Mouse (Mus musculus) ES-E14 (cell line): ENCODE measurements at regions not wholly inside any gene's neighbourhood (a gene's known extent, or its start where the extent isn't known, plus 50 kb on each side); places are given as distances from the start of the nearest gene placed in this dataset.

ENCODE experiments used
- DNase-seq: peaks from one replicate; pipeline ENCODE4 v3.0.0-alpha.2; 2013; ENCODE audit warnings: low read depth, low spot score
- H3K27ac ChIP-seq: 2 replicates; pipeline ENCODE4 v1.5.1; 2012; ENCODE audit warnings: low read depth, mild to moderate bottlenecking, low read length, moderate library complexity, mixed read lengths; ENCODE audit not compliant: poor library complexity, insufficient read depth, severe bottlenecking
- H3K36me3 ChIP-seq: 2 replicates; pipeline ENCODE4 v1.6.1; 2012; ENCODE audit warnings: mild to moderate bottlenecking, low read length, moderate library complexity, mixed read lengths; ENCODE audit not compliant: control insufficient read depth, poor library complexity, insufficient read depth, severe bottlenecking
- H3K4me1 ChIP-seq, 2 experiments: fragments of 150-350 bp in 1 of 2; sonication (generic) in 1 of 2; 2 replicates each; pipeline ENCODE4 v1.6.1; 2012; ENCODE audit warnings: low read length in 2 of 2, mild to moderate bottlenecking in 1 of 2, mixed read lengths in 1 of 2; ENCODE audit not compliant: control insufficient read depth in 2 of 2, insufficient read depth in 2 of 2, poor library complexity in 1 of 2
- H3K4me3 ChIP-seq, 2 experiments: fragments of 150-350 bp in 1 of 2; sonication (generic) in 1 of 2; 2 replicates each; pipeline ENCODE4 v1.5.1; 2012; ENCODE audit warnings: low read length in 2 of 2, low read depth in 1 of 2, mild to moderate bottlenecking in 1 of 2, mixed read lengths in 1 of 2; ENCODE audit not compliant: insufficient read depth in 1 of 2, poor library complexity in 1 of 2, severe bottlenecking in 1 of 2
- H3K9ac ChIP-seq: 2 replicates; pipeline ENCODE4 v1.6.1; 2012; ENCODE audit warnings: low read depth, mild to moderate bottlenecking, low read length, mixed read lengths; ENCODE audit not compliant: poor library complexity, insufficient read depth, severe bottlenecking
- H3K9me3 ChIP-seq: fragments of 150-350 bp; sonication (generic); 2 replicates; pipeline ENCODE4 v1.6.1; 2012; ENCODE audit warnings: low read depth, mild to moderate bottlenecking, low read length; ENCODE audit not compliant: control insufficient read depth, insufficient read depth
- CHD2 ChIP-seq: IDR thresholded peaks from 2 replicates; pipeline ENCODE4 v1.6.1; 2014; ENCODE audit warnings: mild to moderate bottlenecking, low read depth, low read length, inconsistent platforms
- HCFC1 ChIP-seq: IDR thresholded peaks from 2 replicates; pipeline ENCODE4 v1.6.1; 2012; ENCODE audit warnings: low read length, inconsistent platforms, borderline replicate concordance; ENCODE audit not compliant: insufficient read depth
- MAFK ChIP-seq: IDR thresholded peaks from 2 replicates; pipeline ENCODE4 v1.6.1; 2014; ENCODE audit warnings: mild to moderate bottlenecking, low read depth, low read length, inconsistent platforms; ENCODE audit not compliant: insufficient read depth
- ZC3H11A ChIP-seq: IDR thresholded peaks from 2 replicates; pipeline ENCODE4 v1.6.1; 2012; ENCODE audit warnings: low read depth, mild to moderate bottlenecking, inconsistent platforms, low read length, borderline replicate concordance
- ZNF384 ChIP-seq: IDR thresholded peaks from 2 replicates; pipeline ENCODE4 v1.6.1; 2012; ENCODE audit warnings: low read depth, low read length, inconsistent platforms
- in situ Hi-C, 2 experiments: fragments of 600-800 bp; cut with MboI; formaldehyde crosslinking; loops; one replicate each; pipeline ENCODE4 v1.15.1; 2025; ENCODE audit warnings: low sequenced_read_pairs in 2 of 2, inconsistent platforms in 1 of 2; ENCODE audit not compliant: unreplicated experiment in 2 of 2

- no peak for DNase-seq
- H3K4me1 ChIP-seq = no peaks in the 10 kb centered on the region
- in situ Hi-C loops = no loop called here
- no peak overlapping the region for H3K27ac ChIP-seq
- TF ChIP-seq CHD2 = no peak
- no peak for TF ChIP-seq ZNF384
- TF ChIP-seq MAFK = no peak
- TF ChIP-seq HCFC1 = no peak
- TF ChIP-seq ZC3H11A = no peak
- no peaks in the 10 kb centered on the region for H3K36me3 ChIP-seq
- no peak overlapping the region for H3K9ac ChIP-seq
- no peak overlapping the region for H3K4me3 ChIP-seq
- no peaks in the 10 kb centered on the region for H3K9me3 ChIP-seq
These were observed 124.2 kb downstream of the Cd55b start for GRCm38 (mm10) chr1:130298636-130299035.

- H3K4me3 ChIP-seq = no peak overlapping the region
- H3K36me3 ChIP-seq = no peaks in the 10 kb centered on the region
- in situ Hi-C loops = no loop called here
- H3K9ac ChIP-seq = no peak overlapping the region
- DNase-seq = no peak
- no peaks in the 10 kb centered on the region for H3K4me1 ChIP-seq
- no peak for TF ChIP-seq HCFC1
- TF ChIP-seq ZC3H11A = no peak
- no peak for TF ChIP-seq MAFK
- TF ChIP-seq CHD2 = no peak
- no peak for TF ChIP-seq ZNF384
- H3K27ac ChIP-seq = no peak overlapping the region
- H3K9me3 ChIP-seq = no peaks in the 10 kb centered on the region
These were observed 125.3 kb downstream of the Cd55b start for GRCm38 (mm10) chr1:130297471-130297870.

- Histone ChIP-seq H3K9me3 (no peaks in the 10 kb centered on the region), H3K4me3 (no peak overlapping the region), H3K4me1 (no peaks in the 10 kb centered on the region), H3K27ac (no peak overlapping the region), H3K9ac (no peak overlapping the region), H3K36me3 (no peaks in the 10 kb centered on the region)
- no peak for DNase-seq
- in situ Hi-C loops = no loop called here
- TF ChIP-seq MAFK (no peak), ZNF384 (no peak), ZC3H11A (no peak), HCFC1 (no peak), CHD2 (no peak)
These were observed 136.9 kb downstream of the Cd55b start for GRCm38 (mm10) chr1:130285882-130286281.

GRCm38 (mm10) chr1:130282153-130282552, 140.7 kb downstream of the Cd55b start:
- H3K9ac ChIP-seq = no peak overlapping the region
- no peak overlapping the region for H3K27ac ChIP-seq
- H3K9me3 ChIP-seq = no peaks in the 10 kb centered on the region
- in situ Hi-C loops = no loop called here
- H3K4me1 ChIP-seq = no peaks in the 10 kb centered on the region
- no peak for TF ChIP-seq CHD2
- no peak overlapping the region for H3K4me3 ChIP-seq
- no peaks in the 10 kb centered on the region for H3K36me3 ChIP-seq
- DNase-seq = no peak

- Histone ChIP-seq H3K9ac (no peak overlapping the region), H3K4me3 (no peak overlapping the region), H3K27ac (no peak overlapping the region), H3K36me3 (no peaks in the 10 kb centered on the region), H3K4me1 (no peaks in the 10 kb centered on the region), H3K9me3 (no peaks in the 10 kb centered on the region)
- DNase-seq = no peak
- TF ChIP-seq CHD2 = no peak
- no peak for TF ChIP-seq ZNF384
- TF ChIP-seq ZC3H11A = no peak
- no peak for TF ChIP-seq MAFK
- no peak for TF ChIP-seq HCFC1
- in situ Hi-C loops = no loop called here
These were observed 143.6 kb downstream of the Cd55b start for GRCm38 (mm10) chr1:130279180-130279579.
